Mouse (Mus musculus) olfactory bulb, adult 2 months (tissue): Measurements from ENCODE around the gene Gm26602. TPM values are rescaled to one million over a fixed set of nuclear protein-coding genes. Genes with fewer than 3 reads are reported as not detected.
A peak's percentile ranks its signal among the peaks of the same experiment; 100 is the strongest.

Source experiments
- H3K27ac ChIP-seq: fragments of 200-500 bp; 2 replicates; pipeline ENCODE4 v1.5.1; 2012; ENCODE audit warnings: low read depth, low read length; ENCODE audit not compliant: insufficient read depth
- H3K4me1 ChIP-seq: fragments of 200-500 bp; 2 replicates; pipeline ENCODE4 v1.6.1; 2012; ENCODE audit warnings: low read length; ENCODE audit not compliant: control insufficient read depth, insufficient read depth
- H3K4me3 ChIP-seq: fragments of 200-500 bp; 2 replicates; pipeline ENCODE4 v1.5.1; 2012; ENCODE audit warnings: mild to moderate bottlenecking, low read depth, low read length, moderate library complexity; ENCODE audit not compliant: insufficient read depth
- CTCF ChIP-seq: fragments of 200-500 bp; IDR thresholded peaks from 2 replicates; pipeline ENCODE4 v1.5.1; 2012; ENCODE audit warnings: low read depth, mild to moderate bottlenecking, low read length, moderate library complexity; ENCODE audit not compliant: insufficient read depth
- POLR2A ChIP-seq: fragments of 200-500 bp; IDR thresholded peaks from 2 replicates; pipeline ENCODE4 v1.6.1; 2012; ENCODE audit warnings: mild to moderate bottlenecking, low read depth, low read length, moderate library complexity; ENCODE audit not compliant: insufficient read depth
- WGBS: fragments of 180-500 bp; shearing (Covaris S2); methylation state at CpG from one replicate; pipeline ENCODE4 v1.1.7; 2018; 5-methylcytosine and 5-hydroxymethylcytosine counted together
- polyA plus RNA-seq: library from polyadenylated mRNA; stranded (reverse); fragments of >200 nt; gene quantifications from 2 replicates; pipeline ENCODE4 v1.2.4, GENCODE M21; 2012; ENCODE audit warnings: low replicate concordance; ENCODE audit not compliant: missing spikeins, insufficient read depth, insufficient read length

The Gm26602 gene
- polyA plus RNA-seq, 1 experiment, result not detected

DNA sequence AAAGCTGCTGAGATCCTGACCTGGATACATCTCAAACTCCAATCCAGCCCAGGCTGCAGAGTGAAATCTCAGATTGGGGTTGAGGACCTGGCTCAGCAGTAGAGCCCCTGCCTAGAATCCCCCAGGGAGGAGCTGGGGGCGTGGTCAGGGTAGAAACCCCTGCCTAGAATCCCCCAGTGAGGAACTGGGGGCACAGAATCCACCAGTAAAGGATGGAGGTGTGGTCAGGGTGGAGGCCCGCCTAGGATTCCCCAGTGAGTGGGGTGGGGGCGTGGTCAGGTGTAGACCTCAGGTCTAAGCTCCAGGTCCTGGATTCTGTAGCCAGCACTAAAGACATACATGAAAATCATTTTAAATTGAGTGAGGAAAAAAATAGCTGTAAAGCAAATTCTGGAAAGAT is 37.8 kb upstream of the Gm26602 start:
- Histone ChIP-seq H3K4me3 (0 out of 2 replicates have a peak overlapping the region, but pooled peaks have one; percentile 2), H3K4me1 (peaks cover 25% of the 10 kb centered on the region), H3K27ac (0 out of 2 replicates have a peak overlapping the region, but pooled peaks have one; percentile 25)
- TF ChIP-seq CTCF (no peak), POLR2A (no peak)
- 37% methylated on average over 3 of the region's 3 CpGs for WGBS

DNA sequence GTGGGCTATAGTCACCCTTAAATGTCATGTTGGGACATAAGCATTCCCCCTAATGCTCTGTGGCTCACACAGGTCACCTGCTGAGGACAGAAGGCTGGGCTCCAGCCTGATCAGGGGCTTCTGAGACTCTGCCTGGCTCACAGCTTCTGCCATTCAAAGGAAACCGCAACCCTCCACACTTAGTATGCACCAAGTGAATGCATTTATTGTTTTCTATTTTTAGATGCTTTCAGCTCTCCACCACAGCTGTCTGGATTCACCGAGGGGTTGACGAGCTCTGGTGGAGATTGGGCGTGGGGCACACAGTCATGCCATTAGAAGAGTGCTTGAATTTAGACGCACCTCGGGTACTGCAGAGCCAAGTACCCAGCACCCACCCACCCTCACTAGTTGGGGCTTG is 37.3 kb upstream of the Gm26602 start:
- 3% methylated on average over 6 of the region's 6 CpGs for WGBS
- TF ChIP-seq POLR2A (no peak), CTCF (no peak)
- 0 out of 2 replicates have a peak overlapping the region, but pooled peaks have one; percentile 25 for H3K27ac ChIP-seq

GRCm38 (mm10) chr10:79873715-79874289 is 36.9 kb upstream of the Gm26602 start:
- WGBS, result 1% methylated on average over 26 of the region's 26 CpGs
- TF ChIP-seq POLR2A (no peak), CTCF (no peak)
- Histone ChIP-seq H3K4me1 (peaks cover 25% of the 10 kb centered on the region), H3K27ac (peak overlapping the region; percentile 84), H3K4me3 (peak overlapping the region; percentile 81)

More for the DNA sequence above, 37.3 kb upstream of the Gm26602 start:
- peak overlapping the region; percentile 81 for H3K4me3 ChIP-seq
- H3K4me1 ChIP-seq, result peaks cover 25% of the 10 kb centered on the region

DNA sequence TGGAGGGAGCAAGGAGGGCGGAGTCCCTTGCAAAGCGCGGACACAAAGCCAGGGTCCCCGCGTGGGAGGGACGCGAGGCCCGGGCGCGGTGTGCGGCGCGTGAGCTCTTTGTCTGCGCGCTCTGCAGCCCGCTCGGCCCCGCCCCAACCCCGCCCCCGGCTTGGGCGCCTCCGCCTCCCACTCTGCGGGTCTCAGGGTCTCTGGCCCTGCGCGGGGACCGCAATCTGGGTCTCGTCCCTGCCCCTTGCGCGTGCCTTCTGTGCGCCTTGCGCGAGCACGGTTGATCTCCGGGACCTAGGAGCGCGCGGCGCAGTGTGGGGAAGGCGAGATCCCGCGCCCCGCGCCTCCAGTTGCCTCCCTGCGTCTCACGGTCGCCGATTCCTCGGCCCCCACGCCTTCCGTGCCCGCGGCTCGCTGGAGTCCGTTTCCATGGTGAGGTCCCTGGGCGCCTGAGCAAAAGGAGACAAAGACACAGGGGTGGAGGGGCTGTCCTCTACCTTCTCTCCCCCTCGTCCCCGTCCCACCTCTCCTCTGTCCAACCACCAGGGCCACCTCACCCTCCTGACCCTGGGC is 36.3 kb upstream of the Gm26602 start, which contains the start of the genes Prtn3 and Plppr3:
Gene Prtn3 (plus strand): TSS at position 187 of the 573 bp plus-strand sequence.
Gene Plppr3 (minus strand): TSS at position 345 of the 573 bp plus-strand sequence.
- TF ChIP-seq POLR2A (peak; percentile 76; the same call in 1 of the 2 replicates), CTCF (no peak)
- Histone ChIP-seq H3K4me3 (peak within 1 kb of the TSS; percentile 81), H3K27ac (peak within 1 kb of the TSS; percentile 84), H3K4me1 (peaks cover 24% of the 10 kb centered on the region)
- WGBS, result under 1% methylated on average over 57 of the region's 57 CpGs

DNA sequence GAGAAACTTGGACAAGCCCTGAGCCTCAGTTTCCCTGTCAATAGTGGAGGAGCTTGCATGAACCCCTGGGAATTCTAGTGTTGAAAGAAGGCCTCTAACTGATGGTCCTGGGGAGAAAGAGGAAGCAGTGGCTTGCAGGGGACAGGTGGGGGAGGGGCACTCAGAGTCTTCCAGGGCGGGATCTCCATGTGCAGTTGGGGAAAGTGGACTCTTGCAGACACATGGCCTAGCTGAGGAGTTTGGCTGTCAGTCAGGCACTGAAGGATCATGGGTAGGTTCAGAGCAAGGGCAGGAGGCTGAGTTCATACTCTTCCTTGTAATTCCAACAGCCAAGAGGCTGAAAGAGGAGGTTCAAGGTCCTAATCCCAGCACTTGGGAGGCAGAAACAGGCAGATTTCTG is 33.5 kb upstream of the Gm26602 start:
- TF ChIP-seq CTCF, result no peak
- no peak for TF ChIP-seq POLR2A
- WGBS, result 71% methylated on average over 1 of the region's 1 CpGs
- H3K4me3 ChIP-seq, result no peak overlapping the region
- H3K4me1 ChIP-seq, result peaks cover 34% of the 10 kb centered on the region
- no peak overlapping the region for H3K27ac ChIP-seq

DNA sequence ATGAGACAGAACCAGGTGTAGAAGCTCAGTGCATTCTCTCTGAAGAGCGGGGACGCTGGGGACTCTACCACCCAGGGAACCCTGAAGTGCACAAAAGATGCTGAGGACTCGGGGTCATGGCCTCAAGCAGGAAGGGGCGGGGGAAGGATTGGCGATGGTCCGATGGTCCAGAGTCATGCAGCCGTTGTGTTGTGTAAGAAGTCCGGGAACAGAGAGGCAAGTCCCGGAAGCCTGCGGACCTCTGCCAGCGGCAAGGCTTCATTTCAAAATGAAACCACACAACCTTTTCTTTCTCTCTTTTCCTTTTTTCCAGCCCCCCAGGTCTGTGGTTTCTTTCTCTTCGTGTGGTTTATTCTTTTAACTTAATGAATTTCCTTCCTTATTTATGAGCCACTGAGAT is 32.9 kb upstream of the Gm26602 start:
- H3K27ac ChIP-seq, result no peak overlapping the region
- peaks cover 32% of the 10 kb centered on the region for H3K4me1 ChIP-seq
- TF ChIP-seq POLR2A (no peak), CTCF (no peak)
- no peak overlapping the region for H3K4me3 ChIP-seq
- WGBS, result 63% methylated on average over 12 of the region's 12 CpGs

DNA sequence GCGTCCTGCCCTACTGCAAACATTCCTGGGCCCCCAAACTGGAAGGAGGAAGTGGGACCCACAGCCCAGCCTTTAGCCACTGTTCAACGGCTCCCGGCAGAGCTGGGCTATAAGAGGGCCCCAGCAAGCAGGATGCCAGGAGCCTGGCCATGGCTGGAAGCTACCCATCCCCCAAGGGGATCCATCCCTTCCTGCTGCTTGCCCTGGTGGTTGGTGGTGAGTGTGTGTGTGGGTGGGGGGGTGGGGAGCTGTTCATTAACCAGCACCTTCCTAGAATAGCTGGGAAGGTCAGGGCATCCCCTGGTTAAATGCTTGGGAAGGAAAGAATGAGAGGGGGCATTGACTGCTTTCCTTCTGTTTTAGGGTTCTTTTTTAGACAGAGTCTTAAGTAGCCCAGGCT is 31.1 kb upstream of the Gm26602 start:
- Histone ChIP-seq H3K4me1 (peaks cover 32% of the 10 kb centered on the region), H3K4me3 (no peak overlapping the region), H3K27ac (no peak overlapping the region)
- WGBS, result 62% methylated on average over 3 of the region's 3 CpGs
- TF ChIP-seq POLR2A (no peak), CTCF (no peak)

GRCm38 (mm10) chr10:79880721-79881120 is 29.9 kb upstream of the Gm26602 start:
- Histone ChIP-seq H3K4me1 (peaks cover 25% of the 10 kb centered on the region), H3K4me3 (no peak overlapping the region), H3K27ac (no peak overlapping the region)
- WGBS, result 27% methylated on average over 9 of the region's 9 CpGs
- TF ChIP-seq CTCF, result no peak

- TF ChIP-seq CTCF (no peak), POLR2A (no peak)
- 22% methylated on average over 22 of the region's 22 CpGs for WGBS
- no peak overlapping the region for H3K27ac ChIP-seq
- peaks cover 25% of the 10 kb centered on the region for H3K4me1 ChIP-seq
- no peak overlapping the region for H3K4me3 ChIP-seq
These were observed 28.7 kb upstream of the Gm26602 start for GRCm38 (mm10) chr10:79881981-79882380.
